Mouse (Mus musculus) inflammation-experienced regulatory T-cells, adult 16 weeks (primary cell): ENCODE data around the gene Fosl2. TPM values are rescaled to one million over a fixed set of nuclear protein-coding genes. Genes with fewer than 3 reads are reported as not detected.

Source experiments
- polyA plus RNA-seq: library from polyadenylated mRNA; unstranded; fragments of 100-300 nt; shearing (Covaris generic); gene quantifications from one replicate; pipeline ENCODE4 v1.2.1, GENCODE M21; 2017

Gene Fosl2
- polyA plus RNA-seq = 1.1 TPM

DNA sequence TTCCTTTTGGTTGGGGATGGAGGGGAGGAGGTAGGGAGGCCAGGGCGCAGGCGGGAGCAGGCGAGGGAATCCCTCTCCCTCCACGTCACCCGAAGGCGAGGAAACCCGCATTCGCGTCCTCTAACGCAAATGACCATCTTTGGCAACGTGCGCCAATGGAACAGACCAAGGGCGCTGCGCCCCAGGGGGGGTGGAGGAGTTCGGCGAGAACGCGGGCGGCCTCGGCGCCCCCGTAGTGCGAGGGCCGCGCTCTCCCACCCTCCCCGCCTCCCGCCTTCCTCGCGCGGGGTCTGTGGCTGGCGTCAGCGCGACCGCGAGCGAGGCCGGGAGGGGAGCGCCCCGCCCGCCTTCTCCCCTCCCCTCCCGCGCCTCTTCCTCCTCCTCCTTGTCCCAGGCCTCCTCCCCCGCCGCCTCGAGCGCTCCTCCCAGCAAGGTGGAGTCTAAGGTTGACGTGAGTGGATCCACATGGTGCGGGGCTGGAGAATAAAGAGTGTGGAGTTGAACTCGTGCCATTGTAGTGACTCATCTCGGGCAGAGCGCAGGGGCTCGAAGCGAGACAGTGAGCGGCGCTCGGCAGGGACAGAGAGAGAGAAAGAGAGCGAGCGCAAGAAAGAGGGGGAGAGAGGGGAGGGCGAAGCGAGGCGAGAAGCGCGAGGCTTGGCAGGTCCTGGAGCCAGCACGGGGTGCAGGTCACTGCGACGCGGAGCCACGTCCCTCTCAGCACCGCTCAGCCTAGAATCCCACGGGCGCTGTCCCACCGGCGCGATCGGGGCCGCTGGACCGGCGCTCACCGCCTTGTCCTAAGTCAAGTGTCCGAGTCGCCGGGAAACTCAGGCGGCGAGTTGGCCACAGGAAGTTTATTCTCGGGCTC, at the start of gene Fosl2:
Gene Fosl2 (plus strand): TSS at position 466 of the 871 bp plus-strand sequence.

Other genes starting within 250 kb of the Fosl2 start
- not detected for gene Plb1, start 96.9 kb downstream of the Fosl2 start, polyA plus RNA-seq